Mouse (Mus musculus) left cerebral cortex, adult 8-10 months (tissue): ENCODE data around the gene Olfr1466. TPM values are rescaled to one million over a fixed set of nuclear protein-coding genes. Genes with fewer than 3 reads are reported as not detected.

Experiments
- DNase-seq, 2 experiments: peaks; one replicate each; pipeline ENCODE4 v3.0.0; 2022; ENCODE audit warnings: low spot score in 2 of 2
- total RNA-seq, 4 experiments: library from RNA; stranded (reverse); gene quantifications; 2 replicates each; pipeline ENCODE4 v1.2.4; 2022

Olfr1466 gene
- not detected for total RNA-seq

- DNase-seq: no peak
These were observed at the start of gene Olfr1466 for GRCm38 (mm10) chr19:13338562-13338961. TSS of gene Olfr1466 (plus strand) at chr19:13338862.

GRCm38 (mm10) chr19:13315441-13315840, 23.2 kb upstream of the Olfr1466 start, which contains the start of gene Olfr1465:
TSS of gene Olfr1465 (minus strand) at chr19:13315541.
- DNase-seq: no peak

- DNase-seq: no peak
These were observed 23.3 kb downstream of the Olfr1466 start, which contains the start of gene Olfr1467 for GRCm38 (mm10) chr19:13361936-13362335. TSS of gene Olfr1467 (plus strand) at chr19:13362236.

Other genes with a start within 250 kb of the Olfr1466 start
- gene Olfr1457, start 241.0 kb upstream of the Olfr1466 start, total RNA-seq: not detected
- gene Olfr1458, start 232.1 kb upstream of the Olfr1466 start, total RNA-seq: not detected
- gene Olfr1459, start 189.3 kb upstream of the Olfr1466 start, total RNA-seq: under 1 TPM; 0.11 to 0.37 (median 0.17) TPM
- not detected for gene Olfr1461, start 175.9 kb upstream of the Olfr1466 start, total RNA-seq
- not detected for gene Olfr1462, start 153.1 kb upstream of the Olfr1466 start, total RNA-seq
- not detected for gene Olfr1463, start 107.5 kb upstream of the Olfr1466 start, total RNA-seq
- not detected for gene Olfr1465, start 23.3 kb upstream of the Olfr1466 start, total RNA-seq
- not detected for gene Olfr1467, start 23.4 kb downstream of the Olfr1466 start, total RNA-seq
- gene Olfr1469, start 69.0 kb downstream of the Olfr1466 start, total RNA-seq: not detected
- not detected for gene Olfr1471, start 104.5 kb downstream of the Olfr1466 start, total RNA-seq
- gene Olfr1472, start 117.2 kb downstream of the Olfr1466 start, total RNA-seq: not detected
- gene Olfr1474, start 130.7 kb downstream of the Olfr1466 start, total RNA-seq: not detected
- gene Olfr1475, start 141.3 kb downstream of the Olfr1466 start, total RNA-seq: not detected
- not detected for gene Olfr1477, start 161.7 kb downstream of the Olfr1466 start, total RNA-seq
- gene Olfr1480, start 189.1 kb downstream of the Olfr1466 start, total RNA-seq: not detected
- gene Olfr1484, start 244.6 kb downstream of the Olfr1466 start, total RNA-seq: not detected